ENCODE assay signal across 24 mouse cellular contexts in the genomic region with DNA sequence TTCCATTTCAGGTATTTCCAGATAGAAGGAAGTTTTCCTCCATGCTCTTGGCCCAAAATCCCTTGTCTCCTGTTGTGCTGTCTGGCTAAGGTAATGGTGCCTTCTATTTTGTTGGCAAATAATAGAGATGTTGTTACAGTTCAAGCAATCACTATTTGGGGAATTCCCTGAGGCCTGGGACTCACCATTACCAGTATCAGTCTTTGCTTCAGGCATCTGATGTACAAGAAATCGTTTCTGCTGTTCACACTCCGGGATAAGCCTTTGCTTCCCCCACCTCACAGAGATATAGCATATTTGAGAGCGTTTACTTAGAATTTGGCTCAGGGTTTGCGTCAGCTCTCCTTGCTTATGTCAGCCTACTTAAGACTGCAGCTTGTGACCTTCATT. TPM values are rescaled to one million over a fixed set of nuclear protein-coding genes. Genes with fewer than 3 reads are reported as not detected.
DNase-seq lines count a peak whose midpoint lies in the region; TF ChIP-seq lines count a peak whose summit lies in the region.
"Had no signal": no experiment of that assay in that cellular context is flagged by ENCODE, and none has a peak within 500 bp of the region (broad histone marks: within the 10 kb centered on the region; RNA-seq: fewer than 3 reads in every experiment).

No protein-coding gene starts in this region.

- WGBS in macrophage (ENCODE audit: missing documents), result 94% methylated on average over 4 of the region's 4 CpGs

- TF ChIP-seq EP300 in MEL (IDR thresholded peaks at IDR 0.05; ENCODE audit: low read depth in 1 of 2, low read length in 2 of 2), result no peak

- H3K4me1 ChIP-seq in MEL (ENCODE audit: control insufficient read depth in 1 of 2, insufficient read depth in 2 of 2, low read length in 2 of 2), result peaks cover 7 to 9% of the 10 kb centered on the region in 2 experiments
- H3K4me1 ChIP-seq: limb, embryonic 15.5 days had no signal

- no peak overlapping the region for H3K4me3 ChIP-seq in layer of hippocampus, adult 2 months
- H3K4me3 ChIP-seq in MEL (ENCODE audit: control insufficient read depth in 1 of 2, insufficient read depth in 1 of 2, low read depth in 2 of 2, low read length in 2 of 2) (peak overlapping the region; percentile 51 to 88), macrophage (ENCODE audit: inconsistent target) (peak overlapping the region; percentile 5; the same call in 1 of the 2 replicates)
- H3K4me3 ChIP-seq: erythroblast, embryonic 14.5 days; hindbrain, embryonic 15.5 days; limb, embryonic 15.5 days had no signal

- H3K9ac ChIP-seq in MEL (ENCODE audit: control insufficient read depth, low read depth, low read length, poor library complexity, severe bottlenecking), result peak overlapping the region; percentile 64
- H3K9ac ChIP-seq: hindbrain, embryonic 15.5 days; limb, embryonic 15.5 days had no signal

- peak overlapping the region; percentile 49 for H3K27ac ChIP-seq in layer of hippocampus, adult 2 months
- peak overlapping the region; percentile 49 for H3K27ac ChIP-seq in MEL (ENCODE audit: control insufficient read depth, low read depth, low read length)
- H3K27ac ChIP-seq in macrophage, result no peak overlapping the region
- H3K27ac ChIP-seq: hindbrain, embryonic 15.5 days; limb, embryonic 15.5 days had no signal

- no peaks in the 10 kb centered on the region for H3K9me3 ChIP-seq in MEL (replicated peaks; ENCODE audit: insufficient read depth, low read length)
- H3K9me3 ChIP-seq: G1E; hindbrain, embryonic 15.5 days; limb, embryonic 15.5 days had no signal

- no peak for TF ChIP-seq RAD21 in MEL (IDR thresholded peaks at IDR 0.05; ENCODE audit: low read depth, low read length)

- H3K36me3 ChIP-seq in MEL (ENCODE audit: control insufficient read depth in 1 of 2, insufficient read depth in 2 of 2, low read length in 2 of 2) (peaks cover 0 to 4% of the 10 kb centered on the region in 2 experiments; a peak in 2 of 4 replicates), macrophage (ENCODE audit: inconsistent target) (no peaks in the 10 kb centered on the region)
- H3K36me3 ChIP-seq: G1E; hindbrain, embryonic 15.5 days; limb, embryonic 15.5 days had no signal

- no peak for DNase-seq in layer of hippocampus, adult 2 months (ENCODE audit: low spot score in 2 of 2)
- DNase-seq in layer of hippocampus, adult 9-10 months (ENCODE audit: low spot score), result no peak
- DNase-seq in 3T3-L1 (ENCODE audit: low read depth, low spot score) (peak; percentile 9), MEL (ENCODE audit: low read depth, low spot score) (peak; percentile 19)
- DNase-seq in embryo, embryonic 11 days, result no peak
- DNase-seq in ovary, postnatal 14 days (ENCODE audit: low spot score), result no peak
- DNase-seq: spleen, adult 18-20 months had no signal

- H3K79me2 ChIP-seq in MEL (ENCODE audit: control insufficient read depth, insufficient read depth, low read length, poor library complexity) (no peaks in the 10 kb centered on the region), macrophage (ENCODE audit: inconsistent target) (no peaks in the 10 kb centered on the region)

- H3K27me3 ChIP-seq in MEL (ENCODE audit: control insufficient read depth in 1 of 2, insufficient read depth in 2 of 2, low read length in 2 of 2), result no peaks in the 10 kb centered on the region
- H3K27me3 ChIP-seq: hindbrain, embryonic 15.5 days; limb, embryonic 15.5 days had no signal

- no peak for TF ChIP-seq POLR2A in MEL (IDR thresholded peaks at IDR 0.05; ENCODE audit: control insufficient read depth in 1 of 2, insufficient read depth in 1 of 2, low read depth in 1 of 2, low read length in 2 of 2, poor library complexity in 1 of 2)

- TF ChIP-seq CTCF in layer of hippocampus, adult 2 months (conservative IDR thresholded peaks at IDR 0.05), result no peak
- TF ChIP-seq CTCF in MEL (IDR thresholded peaks at IDR 0.05 in 2 of 3, conservative IDR thresholded peaks at IDR 0.05 in 1 of 3; ENCODE audit: control insufficient read depth in 1 of 3, insufficient read depth in 1 of 3, low read depth in 2 of 3, low read length in 3 of 3, poor library complexity in 1 of 3, severe bottlenecking in 1 of 3), result no peak

TF ChIP-seq in MEL, 35 proteins besides CTCF, POLR2A, EP300 and RAD21:
- TF ChIP-seq POLR2AphosphoS2 (IDR thresholded peaks at IDR 0.05; ENCODE audit: low read length) (no peak), USF2 (IDR thresholded peaks at IDR 0.05; ENCODE audit: borderline replicate concordance in 1 of 2, insufficient read depth in 1 of 2, low read depth in 1 of 2, low read length in 2 of 2) (no peak), POLR2AphosphoS5 (IDR thresholded peaks at IDR 0.05; ENCODE audit: borderline replicate concordance, low read depth, low read length) (no peak), KAT2A (conservative IDR thresholded peaks at IDR 0.05; ENCODE audit: low read depth, low read length) (no peak), GABPA (IDR thresholded peaks at IDR 0.05; ENCODE audit: low read depth, low read length) (no peak), CHD1 (IDR thresholded peaks at IDR 0.05; ENCODE audit: low read depth, low read length) (no peak), MAZ (IDR thresholded peaks at IDR 0.05; ENCODE audit: low read depth, low read length) (no peak), MAFK (IDR thresholded peaks at IDR 0.05; ENCODE audit: borderline replicate concordance, low read depth, low read length) (no peak), JUND (IDR thresholded peaks at IDR 0.05; ENCODE audit: low read depth, low read length) (no peak), MYB (IDR thresholded peaks at IDR 0.05; ENCODE audit: low read depth, low read length) (no peak), NRF1 (IDR thresholded peaks at IDR 0.05; ENCODE audit: insufficient read depth, low read depth, low read length, poor library complexity, severe bottlenecking) (no peak), ELF1 (IDR thresholded peaks at IDR 0.05; ENCODE audit: low read depth, low read length) (no peak)
TF ChIP-seq in MEL: peak in this region for 0.

RNA-seq across cellular contexts. Expression of a gene that starts 12.5 kb away (rescaled TPM):
- not detected for total RNA-seq in layer of hippocampus, adult 2 months (2021)
- total RNA-seq in MEL (2012; rRNA removed), result not detected in 2 replicates
- polyA plus RNA-seq in MEL (2012; ENCODE audit: insufficient read depth in 1 of 2, insufficient read length in 2 of 2, low read depth in 1 of 2, low replicate concordance in 2 of 2, missing spikeins in 1 of 2) (not detected), macrophage (2018) (not detected in 3 replicates)
- not detected for total RNA-seq in macrophage (2018; cell fraction: chromatin; rRNA removed)
- not detected for total RNA-seq in macrophage (2018; cell fraction: cytosol; rRNA removed)
- not detected for total RNA-seq in macrophage (2018; cell fraction: nucleus; rRNA removed)
- total RNA-seq: adrenal gland, postnatal 10 days; G1E; gastrocnemius, adult 18-20 months; heart, postnatal 14 days; layer of hippocampus, postnatal 36 days; left cerebral cortex, postnatal 25 days; megakaryocyte-erythroid progenitor cell, adult 5-6 weeks; midbrain, postnatal 0 days had no signal
- polyA plus RNA-seq: embryonic facial prominence, embryonic 11.5 days; erythroblast, embryonic 14.5 days; forebrain, embryonic 14.5 days; G1E; hindbrain, embryonic 15.5 days; kidney, embryonic 14.5 days; large intestine, adult 2 months; limb, embryonic 15.5 days; midbrain, postnatal 0 days; neural tube, embryonic 11.5 days had no signal

RNA-seq across cellular contexts. Expression of a gene that starts 19.6 kb away (rescaled TPM):
- total RNA-seq in layer of hippocampus, adult 2 months (2021), result 10 to 100 TPM; 66.2 to 71.3 TPM
- total RNA-seq in MEL (2012; rRNA removed), result 23.1 and 26.4 TPM in 2 replicates
- 10 to 100 TPM in 1 of 2 experiments, not detected in 1; 30.5 TPM for polyA plus RNA-seq in MEL (2012; ENCODE audit: insufficient read depth in 1 of 2, insufficient read length in 2 of 2, low read depth in 1 of 2, low replicate concordance in 2 of 2, missing spikeins in 1 of 2)
- total RNA-seq in macrophage (2018; cell fraction: chromatin; rRNA removed), result 10 to 100 TPM; 23.3 to 57.8 (median 35.7) TPM
- 10 to 100 TPM; 11.8 to 20.5 (median 15.6) TPM for total RNA-seq in macrophage (2018; cell fraction: cytosol; rRNA removed)
- 10 to 100 TPM; 19.8 to 37.4 (median 25.0) TPM for total RNA-seq in macrophage (2018; cell fraction: nucleus; rRNA removed)
- 11.6 to 16.8 TPM (median 16.2 TPM) in 3 replicates for polyA plus RNA-seq in macrophage (2018)

Comparison
In these comparisons a context has a peak if more than half of its experiments do, and no peak if none do; other contexts are left out.
1. DNase-seq: peak in 3T3-L1 (single experiment) and MEL (single experiment); none in layer of hippocampus, adult 2 months (0 of 2), layer of hippocampus, adult 9-10 months (single experiment), embryo, embryonic 11 days (single experiment) and ovary, postnatal 14 days (single experiment).